Mouse (Mus musculus) neural tube, embryonic 10.5 days (tissue): ENCODE measurements at regions not wholly inside any gene's neighbourhood (a gene's known extent, or its start where the extent isn't known, plus 50 kb on each side); places are given as distances from the start of the nearest gene placed in this dataset.
"Not testable (repeated sequence)": the region's sequence is repeated elsewhere in the genome, so short reads cannot be mapped to it uniquely, and the experiment has no call there.

ENCODE experiments used
- DNase-seq: peaks from one replicate; pipeline ENCODE4 v3.0.0-alpha.2; 2017; ENCODE audit warnings: low spot score; ENCODE audit errors: extremely low spot score

DNA sequence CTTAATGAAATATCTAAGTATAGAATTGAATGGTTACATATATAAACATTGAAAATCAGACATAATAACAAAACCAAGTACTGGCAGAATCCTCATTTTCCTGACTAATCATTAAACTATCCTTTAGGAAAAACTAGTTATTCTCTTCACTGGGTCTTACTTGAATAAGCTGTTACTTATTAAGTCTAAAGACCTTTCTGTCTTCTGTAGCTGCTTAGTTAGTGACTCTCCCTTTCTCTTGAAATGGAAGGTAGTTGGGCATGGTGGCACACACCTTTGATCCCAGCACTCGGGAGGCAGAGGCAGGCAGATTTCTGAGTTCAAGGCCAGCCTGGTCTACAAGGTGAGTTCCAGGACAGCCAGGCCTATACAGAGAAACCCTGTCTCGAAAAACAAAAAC, 135.9 kb upstream of the Abcb5 start:
- not testable (repeated sequence) for DNase-seq

DNA sequence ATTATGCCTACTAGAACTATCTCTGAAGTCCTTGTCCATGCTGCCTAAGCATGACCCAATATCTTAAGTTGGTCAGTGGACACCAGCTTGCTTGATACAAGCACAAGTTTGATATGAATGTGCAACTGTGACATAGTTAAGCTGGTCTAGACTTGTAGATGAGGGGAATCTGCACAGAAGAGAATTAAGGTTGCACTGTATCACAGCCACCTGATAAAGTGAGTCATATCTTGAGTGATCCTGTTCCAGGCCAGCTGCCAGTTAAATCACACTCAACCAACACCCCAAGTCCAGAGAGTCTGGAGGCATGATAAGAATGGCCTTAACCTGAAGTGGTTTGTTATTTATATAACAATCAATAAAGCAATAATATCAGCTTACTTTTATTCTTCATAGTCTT, 133.5 kb upstream of the Abcb5 start:
- DNase-seq: no peak

- DNase-seq: no peak
These were observed 131.6 kb upstream of the Abcb5 start for GRCm38 (mm10) chr12:119097814-119098213.

DNA sequence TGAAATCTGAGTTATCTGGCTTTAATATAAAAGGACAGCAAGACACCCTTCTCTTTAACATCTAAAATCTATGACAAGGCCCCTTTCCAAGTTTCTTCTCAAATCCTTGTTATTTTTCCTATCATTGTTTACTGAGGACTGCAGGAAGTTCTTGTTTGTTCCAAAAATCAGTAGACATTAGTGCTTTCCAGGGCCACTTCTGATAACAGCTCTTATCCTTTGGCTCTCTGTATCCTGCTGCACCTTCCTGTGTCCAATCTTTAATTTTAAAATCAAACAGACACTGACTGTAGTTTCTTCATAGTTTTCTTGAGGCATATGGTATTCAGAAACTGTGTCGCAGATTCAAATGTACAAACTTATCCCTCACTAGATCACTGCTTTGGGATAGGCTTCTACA, 128.1 kb upstream of the Abcb5 start:
- no peak for DNase-seq

GRCm38 (mm10) chr12:119093402-119093801, 127.2 kb upstream of the Abcb5 start:
- DNase-seq: no peak

DNA sequence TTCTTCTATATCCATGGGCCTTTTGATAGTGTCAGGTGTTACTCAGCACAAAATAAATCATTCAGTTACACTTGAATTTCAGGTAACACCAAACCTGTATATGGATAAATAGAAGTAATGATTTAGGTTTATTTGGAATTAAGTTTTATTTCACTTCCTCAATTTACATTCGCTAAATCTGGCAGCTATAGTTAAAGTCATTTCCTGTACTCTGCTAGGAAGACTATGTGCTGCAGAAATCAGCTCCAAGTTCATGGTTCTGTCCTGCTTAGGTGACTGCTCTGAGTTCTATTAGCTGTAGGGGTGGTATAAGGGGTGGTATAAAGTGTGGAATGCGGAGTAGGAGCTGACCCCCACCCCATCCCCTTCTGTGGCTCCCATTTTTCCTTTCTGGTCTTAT, 123.1 kb upstream of the Abcb5 start:
- no peak for DNase-seq

DNA sequence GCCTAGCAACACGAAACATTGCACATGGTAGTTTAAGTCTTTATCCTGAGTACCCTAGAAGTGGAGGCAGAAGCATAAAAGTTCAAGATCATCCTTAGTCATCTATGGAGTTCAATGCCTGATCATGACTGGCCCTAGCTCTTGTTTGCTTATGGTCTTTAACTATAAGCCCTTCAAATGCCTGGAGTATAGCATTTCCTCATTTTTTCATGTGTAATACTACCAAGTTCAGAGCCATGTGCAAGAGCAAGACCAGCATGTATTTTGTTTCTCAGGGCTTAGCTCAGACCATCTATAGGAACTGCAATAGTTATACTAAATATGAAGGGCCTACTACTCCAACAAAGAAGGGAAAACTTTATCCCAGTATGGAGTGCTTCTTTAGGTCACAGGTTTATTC, 122.4 kb upstream of the Abcb5 start:
- no peak for DNase-seq

DNA sequence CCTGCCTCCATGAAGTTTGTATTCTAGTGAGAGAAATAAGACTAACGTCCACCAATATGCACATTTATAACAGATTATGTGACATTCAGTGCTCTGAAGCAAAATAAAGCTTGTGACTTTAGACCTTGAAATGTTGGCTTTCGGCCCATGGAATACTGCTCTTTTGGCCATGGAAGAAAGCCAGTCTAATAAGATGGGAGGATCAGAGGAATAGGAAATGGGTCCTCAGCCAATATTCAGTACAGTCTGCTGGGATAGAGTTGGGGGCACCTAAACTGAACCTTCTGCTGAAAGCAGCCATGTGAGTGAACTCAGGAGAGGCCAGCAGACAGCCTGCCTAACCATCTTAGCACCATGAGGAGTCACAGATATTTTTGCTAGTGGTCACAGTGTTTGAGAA, 118.6 kb upstream of the Abcb5 start:
- DNase-seq: no peak

DNA sequence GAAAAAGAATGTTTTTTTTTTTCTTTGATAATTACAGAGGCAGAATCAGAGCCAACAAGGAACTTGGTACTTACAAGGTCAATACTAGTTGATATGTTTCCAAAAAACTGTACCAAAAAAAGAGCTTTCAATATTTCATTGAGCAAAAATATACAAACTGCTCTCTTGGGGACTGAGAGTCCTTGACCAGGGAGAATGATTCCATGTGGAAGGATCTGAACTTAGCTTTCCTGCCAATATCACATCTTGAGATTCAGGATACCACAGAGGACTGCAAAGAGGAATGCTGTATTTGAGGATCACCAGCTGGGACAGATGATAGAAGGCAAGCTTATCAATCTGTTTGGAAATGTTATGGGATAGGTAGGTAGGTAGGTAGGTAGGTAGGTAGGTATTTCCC, 116.6 kb upstream of the Abcb5 start:
- DNase-seq: no peak

GRCm38 (mm10) chr12:119075825-119076224, 109.6 kb upstream of the Abcb5 start:
- DNase-seq: no peak

GRCm38 (mm10) chr12:119074742-119075478, 108.7 kb upstream of the Abcb5 start:
- DNase-seq: no peak

DNA sequence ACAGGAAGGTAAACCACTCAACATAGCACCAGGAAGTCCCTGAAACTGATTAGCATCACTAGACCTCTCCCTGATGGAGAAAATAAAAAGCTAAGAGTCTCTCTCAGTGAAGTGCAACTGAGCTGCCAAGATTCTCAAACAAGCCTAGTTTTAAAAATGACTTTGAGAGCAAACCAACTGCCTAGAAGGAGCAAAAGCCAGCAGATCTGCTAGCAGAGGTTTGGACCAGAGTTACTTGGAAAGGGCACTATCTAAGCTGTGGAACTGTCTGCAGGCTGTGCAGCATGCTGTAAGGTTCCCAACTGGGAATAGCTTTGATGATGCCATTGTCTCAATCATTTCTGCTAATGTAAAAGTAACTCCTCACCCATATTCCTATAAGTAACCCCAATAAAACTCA, 107.9 kb upstream of the Abcb5 start:
- DNase-seq: no peak

- no peak for DNase-seq
These were observed 104.7 kb upstream of the Abcb5 start for GRCm38 (mm10) chr12:119070963-119071362.

DNA sequence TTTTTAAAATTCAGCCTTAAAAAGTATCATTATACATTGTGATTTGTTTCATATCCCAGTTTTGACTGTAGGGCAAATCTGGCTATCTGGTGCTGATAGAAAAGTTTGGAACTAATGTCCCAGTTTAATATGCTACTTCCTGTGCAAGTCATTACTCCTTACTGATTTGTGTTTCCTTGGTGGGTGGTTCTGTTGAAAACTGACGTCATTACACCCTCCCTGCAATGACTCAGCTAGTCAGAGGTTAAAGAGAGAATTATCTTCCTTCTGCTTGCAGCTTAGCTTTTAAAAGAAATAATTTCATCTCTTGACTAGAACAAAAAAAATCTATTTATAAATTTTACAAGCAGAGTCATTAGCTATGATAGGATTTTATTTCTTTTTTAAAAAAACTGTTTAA, 104.2 kb upstream of the Abcb5 start:
- no peak for DNase-seq

DNA sequence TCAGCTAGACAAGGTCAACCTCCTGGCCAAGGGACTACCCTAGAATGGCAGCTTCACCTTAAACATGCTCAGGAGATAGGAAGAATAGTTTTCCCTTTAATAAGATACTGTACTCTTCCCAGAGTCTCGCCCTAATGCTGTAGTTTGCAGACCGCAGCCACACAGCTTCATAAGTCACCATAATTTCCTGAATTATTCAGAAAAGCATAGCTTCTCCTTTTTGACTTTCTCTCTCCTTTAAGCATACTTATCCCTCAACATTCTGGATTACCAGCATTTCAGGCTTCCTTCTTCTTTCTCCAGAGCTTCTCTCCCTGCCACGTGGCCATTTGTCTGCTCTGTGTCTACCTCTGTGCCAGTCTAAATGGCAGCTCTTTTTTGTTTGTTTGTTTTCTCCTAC, 103.5 kb upstream of the Abcb5 start:
- no peak for DNase-seq

DNA sequence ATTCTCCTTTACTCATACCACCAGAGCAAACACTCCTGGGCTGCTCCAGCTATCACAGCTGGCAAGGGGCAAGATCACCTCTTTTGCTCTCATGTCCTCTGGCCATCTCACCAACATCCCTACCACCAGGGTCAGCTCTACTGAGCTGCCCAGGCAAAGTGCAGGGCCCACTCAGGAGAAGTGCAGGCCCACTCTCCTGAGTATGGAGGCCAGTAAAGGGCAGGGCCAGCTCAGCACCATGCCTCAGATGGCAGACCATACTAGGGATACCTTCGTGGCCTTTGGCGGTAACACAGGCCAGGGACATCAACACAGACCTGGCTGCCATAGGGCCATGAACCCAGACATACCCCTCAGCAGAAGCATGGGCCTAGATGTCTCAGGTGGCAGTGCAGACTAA, 101.9 kb upstream of the Abcb5 start:
- DNase-seq: no peak

DNA sequence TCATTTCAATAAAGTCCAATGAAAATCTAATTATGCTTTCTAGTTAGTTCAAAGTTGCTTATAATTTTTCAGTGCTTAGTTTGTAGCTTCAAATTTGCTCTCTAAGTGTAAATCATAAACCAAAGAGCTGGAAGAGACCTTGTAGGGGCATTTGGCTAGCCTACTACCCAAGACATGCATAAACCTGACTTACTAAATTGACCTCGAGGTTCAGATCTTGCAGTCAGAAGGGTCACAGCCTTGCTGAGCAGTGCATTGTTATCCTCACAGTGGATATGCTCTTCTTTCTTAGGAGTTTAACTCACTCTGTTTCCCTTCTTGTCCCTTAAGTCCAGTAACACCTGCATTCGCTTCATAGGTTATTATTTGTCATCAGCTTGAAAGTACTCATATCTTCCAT, 96.7 kb upstream of the Abcb5 start:
- DNase-seq: no peak

DNA sequence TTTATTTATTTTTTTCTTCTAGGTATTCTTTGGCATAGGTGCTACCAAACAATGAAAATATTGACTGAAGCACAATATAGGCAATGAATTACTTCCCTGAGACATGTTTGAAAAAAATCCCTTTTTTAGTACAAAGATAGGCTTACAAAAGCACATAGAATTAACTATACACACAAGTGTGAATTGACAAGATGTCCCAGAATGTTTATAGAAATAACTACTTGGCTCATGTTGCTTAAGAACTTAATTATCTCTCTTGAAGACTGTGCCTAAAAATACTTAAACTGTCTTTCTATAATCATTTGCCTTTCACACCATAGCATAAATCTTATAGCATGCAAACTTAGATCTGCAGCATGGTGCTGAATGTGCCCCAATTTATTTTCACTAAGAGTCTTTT, 96.3 kb upstream of the Abcb5 start:
- no peak for DNase-seq

- DNase-seq: no peak
These were observed 88.3 kb upstream of the Abcb5 start for GRCm38 (mm10) chr12:119054560-119054959.

- DNase-seq: no peak
These were observed 85.6 kb upstream of the Abcb5 start for GRCm38 (mm10) chr12:119051692-119052379.

- no peak for DNase-seq
These were observed 72.1 kb upstream of the Abcb5 start for GRCm38 (mm10) chr12:119038306-119038705.

DNA sequence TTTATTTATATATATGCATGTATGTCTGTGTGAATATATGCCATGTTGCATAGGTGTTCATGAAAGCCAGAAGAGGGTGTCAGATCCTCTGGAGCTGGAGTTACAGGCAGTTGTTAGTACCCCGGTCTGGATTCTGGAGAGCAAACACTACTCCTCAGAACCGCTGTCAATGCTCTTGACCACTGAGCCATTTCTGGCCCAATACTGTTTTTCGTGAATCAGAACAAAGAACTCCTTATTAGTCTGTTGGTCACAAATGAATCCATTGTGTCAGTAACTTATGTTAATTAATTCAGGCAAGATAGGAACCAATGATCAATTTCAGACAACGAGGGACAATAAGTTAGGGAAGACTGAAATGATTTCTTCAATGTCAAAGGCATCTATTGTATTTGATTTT, 68.6 kb upstream of the Abcb5 start:
- no peak for DNase-seq

GRCm38 (mm10) chr12:119028711-119029110, 62.5 kb upstream of the Abcb5 start:
- DNase-seq: no peak
